Comparison of ENCODE assay signal across 9 mouse cellular contexts in the genomic region with DNA sequence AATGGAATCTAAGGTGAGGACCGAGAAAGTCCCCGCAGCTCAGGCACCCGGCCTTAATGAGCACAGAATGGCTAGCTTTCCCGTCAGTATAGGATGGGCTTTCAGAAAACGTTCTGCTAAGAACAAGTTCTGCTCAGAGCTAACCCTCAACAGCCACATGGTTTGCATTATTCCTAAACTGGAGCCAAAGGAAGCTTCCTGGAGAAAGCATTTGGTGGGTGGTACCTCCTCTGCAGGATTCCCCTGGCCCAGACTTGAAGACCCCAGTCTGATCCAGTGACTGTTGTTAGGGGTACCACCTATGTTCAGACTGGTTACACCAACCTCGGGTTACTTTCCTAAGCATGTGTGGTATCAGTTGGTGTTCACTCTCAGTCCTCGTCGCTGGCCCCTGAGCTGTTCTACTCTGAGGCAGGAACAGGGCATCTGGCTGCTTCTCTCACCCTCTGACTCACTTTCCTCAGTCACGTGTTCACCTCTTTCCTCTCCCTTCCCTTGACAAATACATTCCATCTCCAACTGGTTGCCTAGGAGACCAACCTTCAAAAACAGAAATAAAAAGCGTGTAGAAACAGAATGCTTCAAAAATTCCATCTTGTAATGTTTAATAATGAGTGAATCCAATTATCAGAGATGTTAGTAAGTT. TPM values are rescaled to one million over a fixed set of nuclear protein-coding genes. Genes with fewer than 3 reads are reported as not detected.
DNase-seq lines count a peak whose midpoint lies in the region; ATAC-seq and TF ChIP-seq lines count a peak whose summit lies in the region.
"Had no signal": no experiment of that assay in that cellular context is flagged by ENCODE, and none has a peak within 500 bp of the region (broad histone marks: within the 10 kb centered on the region; RNA-seq: fewer than 3 reads in every experiment).

No protein-coding gene starts in this region.

- H3K9me3 ChIP-seq in intestine, embryonic 14.5 days (ENCODE audit: control insufficient read depth, low read length), result no peaks in the 10 kb centered on the region
- H3K9me3 ChIP-seq in intestine, postnatal 0 days (ENCODE audit: control insufficient read depth), result 0 out of 2 replicates have a peak, but pooled peaks cover 3% of the 10 kb centered on the region
- no peaks in the 10 kb centered on the region for H3K9me3 ChIP-seq in midbrain, postnatal 0 days (ENCODE audit: low read length)

- no peak overlapping the region for H3K4me2 ChIP-seq in intestine, embryonic 14.5 days (ENCODE audit: low read length)
- no peak overlapping the region for H3K4me2 ChIP-seq in intestine, postnatal 0 days (replicated peaks; ENCODE audit: low read depth)
- H3K4me2 ChIP-seq in midbrain, postnatal 0 days (ENCODE audit: low read depth, low read length, poor library complexity, severe bottlenecking), result no peak overlapping the region

- no peak for TF ChIP-seq CTCF in intestine, postnatal 0 days (IDR thresholded peaks at IDR 0.05; ENCODE audit: low read depth)
- no peak for TF ChIP-seq CTCF in midbrain, postnatal 0 days (IDR thresholded peaks at IDR 0.05)

- no peak overlapping the region for H3K9ac ChIP-seq in intestine, embryonic 14.5 days (ENCODE audit: low read length)
- H3K9ac ChIP-seq in intestine, postnatal 0 days (ENCODE audit: low read depth, low read length), result no peak overlapping the region
- no peak overlapping the region for H3K9ac ChIP-seq in midbrain, postnatal 0 days (replicated peaks; ENCODE audit: low read length, poor library complexity, severe bottlenecking)

- H3K36me3 ChIP-seq in intestine, embryonic 14.5 days (ENCODE audit: control insufficient read depth, insufficient read depth, low read length), result no peaks in the 10 kb centered on the region
- H3K36me3 ChIP-seq in intestine, postnatal 0 days (ENCODE audit: control insufficient read depth, insufficient read depth), result no peaks in the 10 kb centered on the region
- H3K36me3 ChIP-seq in midbrain, postnatal 0 days (ENCODE audit: insufficient read depth, low read length), result no peaks in the 10 kb centered on the region

- ATAC-seq in intestine, embryonic 14.5 days (replicated peaks; ENCODE audit: low FRiP score, low TSS enrichment, low read depth), result peak; percentile 50; the same call in 1 of the 2 replicates
- ATAC-seq in intestine, postnatal 0 days, result no peak
- peak; percentile 71; the same call in 1 of the 2 replicates for ATAC-seq in midbrain, postnatal 0 days (ENCODE audit: low FRiP score)

- H3K27me3 ChIP-seq in intestine, embryonic 14.5 days (replicated peaks; ENCODE audit: control insufficient read depth, insufficient read depth, low read length), result no peaks in the 10 kb centered on the region
- H3K27me3 ChIP-seq in intestine, postnatal 0 days (replicated peaks; ENCODE audit: control insufficient read depth, insufficient read depth, low read length), result no peaks in the 10 kb centered on the region
- H3K27me3 ChIP-seq in midbrain, postnatal 0 days (ENCODE audit: insufficient read depth, low read length), result no peaks in the 10 kb centered on the region

- H3K27ac ChIP-seq in intestine, embryonic 14.5 days (ENCODE audit: low read depth), result peak overlapping the region; percentile 45
- H3K27ac ChIP-seq in intestine, postnatal 0 days (ENCODE audit: low read depth, low read length), result no peak overlapping the region
- H3K27ac ChIP-seq in midbrain, postnatal 0 days (ENCODE audit: low read depth, low read length), result no peak overlapping the region

- no peak for DNase-seq in intestine, embryonic 14.5 days (ENCODE audit: low spot score)
- peak; percentile 89 for DNase-seq in adipocyte (ENCODE audit: low spot score)
- peak; percentile 56 for DNase-seq in heart, adult 8-10 months (ENCODE audit: low spot score)
- DNase-seq in left cerebral cortex, postnatal 10 days (ENCODE audit: extremely low spot score in 1 of 2, low spot score in 2 of 2), result peak; percentile 17 to 50
- DNase-seq in midbrain, postnatal 0 days (ENCODE audit: low spot score), result peak; percentile 11
- no peak for DNase-seq in thymus, postnatal 10 days (ENCODE audit: low spot score in 2 of 2)
- DNase-seq in kidney, postnatal 36 days, result no peak

- intact Hi-C loops in left cerebral cortex, postnatal 10 days (cut with DNase I), result no loop called here

- H3K4me1 ChIP-seq in intestine, embryonic 14.5 days (replicated peaks; ENCODE audit: control insufficient read depth, insufficient read depth, low read length), result peaks cover 13% of the 10 kb centered on the region; the same call in 1 of the 2 replicates
- H3K4me1 ChIP-seq in intestine, postnatal 0 days (replicated peaks; ENCODE audit: control insufficient read depth, insufficient read depth, low read length), result no peaks in the 10 kb centered on the region
- no peaks in the 10 kb centered on the region for H3K4me1 ChIP-seq in midbrain, postnatal 0 days (ENCODE audit: insufficient read depth, low read length)

- no peak overlapping the region for H3K4me3 ChIP-seq in intestine, embryonic 14.5 days (ENCODE audit: low read depth, low read length)
- no peak overlapping the region for H3K4me3 ChIP-seq in intestine, postnatal 0 days (ENCODE audit: low read depth, low read length)
- H3K4me3 ChIP-seq in midbrain, postnatal 0 days (ENCODE audit: low read depth, low read length), result no peak overlapping the region

- whole genome bisulfite sequencing in intestine, embryonic 14.5 days, result 72% methylated on average over 10 of the region's 10 CpGs
- 63% methylated on average over 10 of the region's 10 CpGs for WGBS in intestine, postnatal 0 days
- WGBS in midbrain, postnatal 0 days, result 58% methylated on average over 10 of the region's 10 CpGs

RNA-seq across cellular contexts. Expression of a gene that starts 41.9 kb away (rescaled TPM):
- 0.20 and 0.63 TPM in 2 replicates for polyA plus RNA-seq in intestine, embryonic 14.5 days (2014; fragmentation: Nextera tagmentation; extraction: Ambion mirVana)
- polyA plus RNA-seq in intestine, postnatal 0 days (2015; fragmentation: Nextera tagmentation; extraction: Ambion mirVana), result 0.14 and 0.16 TPM in 2 replicates
- under 1 TPM in 1 of 4 experiments, not detected in 3; 0.16 TPM for total RNA-seq in heart, adult 8-10 months (2022)
- total RNA-seq in left cerebral cortex, postnatal 10 days (2021), result under 1 TPM in 1 of 2 experiments, not detected in 1; 0.28 TPM
- not detected in 2 replicates for total RNA-seq in midbrain, postnatal 0 days (2014; rRNA removed)
- not detected in 2 replicates for polyA plus RNA-seq in midbrain, postnatal 0 days (2015; fragmentation: Nextera tagmentation; extraction: Ambion mirVana)
- total RNA-seq: left cerebral cortex, adult 8-10 months had no signal

RNA-seq across cellular contexts. Expression of a gene that starts 59.0 kb away (rescaled TPM):
- polyA plus RNA-seq in intestine, embryonic 14.5 days (2014; fragmentation: Nextera tagmentation; extraction: Ambion mirVana), result 38.7 and 41.5 TPM in 2 replicates
- 40.5 and 48.6 TPM in 2 replicates for polyA plus RNA-seq in intestine, postnatal 0 days (2015; fragmentation: Nextera tagmentation; extraction: Ambion mirVana)
- 10 to 100 TPM; 16.7 to 27.6 (median 21.9) TPM for total RNA-seq in heart, adult 8-10 months (2022)
- total RNA-seq in left cerebral cortex, postnatal 10 days (2021), result 10 to 100 TPM; 14.1 to 15.2 TPM
- 8.8 and 12.3 TPM in 2 replicates for total RNA-seq in midbrain, postnatal 0 days (2014; rRNA removed)
- polyA plus RNA-seq in midbrain, postnatal 0 days (2015; fragmentation: Nextera tagmentation; extraction: Ambion mirVana), result 10.7 and 11.7 TPM in 2 replicates

RNA-seq across cellular contexts. Expression of a gene that starts 59.3 kb away (rescaled TPM):
- 55.8 and 68.3 TPM in 2 replicates for polyA plus RNA-seq in intestine, embryonic 14.5 days (2014; fragmentation: Nextera tagmentation; extraction: Ambion mirVana)
- polyA plus RNA-seq in intestine, postnatal 0 days (2015; fragmentation: Nextera tagmentation; extraction: Ambion mirVana), result 26.7 and 27.8 TPM in 2 replicates
- 1 to 10 TPM in 1 of 4 experiments, under 1 TPM in 3; 0.41 to 1.3 (median 0.61) TPM for total RNA-seq in heart, adult 8-10 months (2022)
- 10 to 100 TPM; 12.8 to 13.4 TPM for total RNA-seq in left cerebral cortex, postnatal 10 days (2021)
- total RNA-seq in midbrain, postnatal 0 days (2014; rRNA removed), result 8.6 and 10.6 TPM in 2 replicates
- 12.7 and 13.3 TPM in 2 replicates for polyA plus RNA-seq in midbrain, postnatal 0 days (2015; fragmentation: Nextera tagmentation; extraction: Ambion mirVana)

Comparison
In these comparisons a context has a peak if more than half of its experiments do, and no peak if none do; other contexts are left out.
1. DNase-seq: peak in adipocyte (single experiment), heart, adult 8-10 months (single experiment), left cerebral cortex, postnatal 10 days (2 of 2) and midbrain, postnatal 0 days (single experiment); none in intestine, embryonic 14.5 days (single experiment), thymus, postnatal 10 days (0 of 2) and kidney, postnatal 36 days (0 of 2).